Mouse (Mus musculus) embryo, embryonic 10.5 days (tissue): Measurements from ENCODE around the gene Nsl1.

Source experiments
- DNase-seq: peaks from one replicate; pipeline ENCODE4 v3.0.0-alpha.2; 2015; ENCODE audit warnings: low spot score

The Nsl1 gene

DNA sequence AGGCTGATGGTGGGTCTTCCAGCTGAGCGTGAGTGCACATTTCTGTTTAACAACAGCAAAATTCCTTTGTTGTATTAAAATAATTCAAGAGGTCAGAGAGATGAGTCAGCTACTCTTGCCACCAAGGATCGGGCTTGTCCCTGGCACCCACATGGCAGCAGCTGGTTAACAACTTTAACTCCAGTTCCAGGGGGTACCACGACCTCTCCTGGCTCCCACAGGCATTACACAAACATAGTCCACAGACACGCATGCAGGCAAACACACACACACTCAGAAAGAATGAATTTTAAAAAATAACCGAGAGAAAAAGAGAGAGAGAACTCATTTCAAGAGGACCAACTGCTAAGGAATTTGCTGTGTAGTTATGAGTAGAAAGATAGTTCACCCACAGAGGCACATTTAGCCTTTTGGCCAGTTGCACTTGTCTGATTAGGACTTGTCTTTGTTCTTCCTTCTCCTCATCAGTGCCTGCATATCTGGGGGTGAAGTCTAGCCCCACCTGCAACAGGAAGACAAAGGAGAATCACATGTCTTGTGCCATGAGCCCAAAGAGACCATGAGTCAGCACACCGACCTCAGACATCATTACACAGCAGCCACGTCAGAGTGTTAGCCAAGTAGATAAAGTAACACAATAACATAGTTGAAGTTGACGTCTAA is 7.8 kb upstream of the Nsl1 start:
- no peak for DNase-seq

- no peak for DNase-seq
These were observed 7.3 kb upstream of the Nsl1 start for GRCm38 (mm10) chr1:191055533-191055873.

DNA sequence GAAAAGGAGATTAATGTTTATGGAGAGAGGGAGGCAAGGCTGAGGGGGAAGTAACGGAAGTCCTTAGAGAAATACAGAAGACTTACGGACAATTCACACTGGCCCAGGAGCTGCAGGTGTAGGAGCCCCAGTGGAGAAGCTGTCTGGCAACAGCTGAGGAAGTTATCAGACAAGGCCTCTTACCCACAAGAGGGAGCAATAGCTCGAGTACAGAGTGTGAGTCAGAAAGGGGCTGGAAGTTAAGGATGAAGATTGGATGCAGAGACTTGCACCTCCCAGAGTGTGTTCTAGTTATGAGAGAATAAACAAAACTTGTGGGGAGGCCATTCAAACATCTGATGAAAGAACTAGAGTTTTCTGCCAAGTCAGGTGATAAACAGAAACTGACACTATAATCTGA is 5.4 kb upstream of the Nsl1 start:
- DNase-seq, result no peak

DNA sequence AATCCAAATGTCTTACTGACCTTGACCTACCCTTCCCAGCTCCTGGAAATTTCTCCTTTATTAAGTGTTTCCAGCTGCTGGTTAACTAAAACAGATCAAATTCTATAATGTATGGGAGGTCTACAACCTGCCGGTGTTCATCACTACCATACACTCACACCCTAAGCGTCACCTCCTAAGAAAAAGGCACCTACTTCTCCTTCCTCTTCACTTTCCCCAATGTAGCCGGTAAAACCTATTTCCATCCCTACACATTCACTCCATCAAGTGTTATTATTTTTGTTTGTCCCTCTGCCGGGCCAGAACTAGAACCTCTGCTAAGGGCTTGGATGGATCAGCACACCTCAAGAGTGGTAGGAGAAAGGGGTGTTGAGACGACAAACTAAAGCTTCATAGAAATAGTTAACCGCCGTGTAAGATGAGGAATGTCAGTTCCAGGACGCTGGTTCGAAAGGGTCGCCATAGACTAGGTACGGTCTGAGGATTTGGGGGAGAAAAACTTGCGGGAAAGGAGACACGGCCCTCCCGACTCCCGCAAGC is 501 bp upstream of the Nsl1 start:
- DNase-seq, result peak; percentile 29

GRCm38 (mm10) chr1:191063700-191064099 is 888 bp downstream of the Nsl1 start:
- DNase-seq, result no peak

- DNase-seq, result no peak
These were observed 1.7 kb downstream of the Nsl1 start for GRCm38 (mm10) chr1:191064535-191064934.

- DNase-seq, result no peak
These were observed 2.4 kb downstream of the Nsl1 start for GRCm38 (mm10) chr1:191065188-191065587.

DNA sequence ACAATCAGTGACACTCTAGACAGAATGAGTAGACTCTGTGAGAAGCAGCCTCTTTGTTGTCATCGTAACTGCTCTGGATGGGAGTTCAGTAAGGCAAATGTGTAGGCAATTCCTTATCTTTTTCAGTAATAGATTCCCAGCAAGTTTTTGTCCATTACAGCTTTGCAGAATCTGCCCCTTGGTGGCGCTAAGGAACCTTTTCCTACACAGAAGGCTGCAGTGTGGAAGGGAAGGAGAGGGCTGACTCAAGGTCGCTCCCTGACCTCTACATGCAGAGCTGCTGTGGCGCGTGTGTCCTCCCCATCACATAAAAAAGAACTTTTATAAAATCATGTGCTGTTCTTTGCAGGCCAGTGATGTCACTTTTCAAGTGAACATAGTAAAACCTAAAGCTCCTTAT is 5.6 kb downstream of the Nsl1 start:
- DNase-seq, result peak; percentile 49

- DNase-seq, result no peak
These were observed 7.4 kb downstream of the Nsl1 start for GRCm38 (mm10) chr1:191070259-191070658.

DNA sequence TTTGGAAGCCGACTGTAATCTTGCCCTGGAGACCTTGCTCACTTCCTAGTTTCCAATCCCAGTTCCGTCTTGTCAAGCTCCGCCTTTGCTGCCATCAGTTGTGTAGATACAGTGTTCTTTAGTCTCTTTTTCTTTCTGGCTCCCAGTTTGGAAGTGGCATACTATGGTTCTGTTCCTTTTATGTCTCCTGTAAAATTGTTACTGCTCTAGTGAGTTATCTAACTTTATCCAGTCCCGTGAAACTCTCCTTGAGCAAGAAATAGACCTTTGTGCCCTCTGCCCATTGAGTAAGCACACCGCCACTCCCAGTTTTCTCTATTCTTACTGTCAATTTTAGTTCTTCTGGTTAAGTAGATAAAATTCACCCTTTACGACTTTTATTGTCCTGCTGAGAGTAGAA is 8.8 kb downstream of the Nsl1 start:
- no peak for DNase-seq

DNA sequence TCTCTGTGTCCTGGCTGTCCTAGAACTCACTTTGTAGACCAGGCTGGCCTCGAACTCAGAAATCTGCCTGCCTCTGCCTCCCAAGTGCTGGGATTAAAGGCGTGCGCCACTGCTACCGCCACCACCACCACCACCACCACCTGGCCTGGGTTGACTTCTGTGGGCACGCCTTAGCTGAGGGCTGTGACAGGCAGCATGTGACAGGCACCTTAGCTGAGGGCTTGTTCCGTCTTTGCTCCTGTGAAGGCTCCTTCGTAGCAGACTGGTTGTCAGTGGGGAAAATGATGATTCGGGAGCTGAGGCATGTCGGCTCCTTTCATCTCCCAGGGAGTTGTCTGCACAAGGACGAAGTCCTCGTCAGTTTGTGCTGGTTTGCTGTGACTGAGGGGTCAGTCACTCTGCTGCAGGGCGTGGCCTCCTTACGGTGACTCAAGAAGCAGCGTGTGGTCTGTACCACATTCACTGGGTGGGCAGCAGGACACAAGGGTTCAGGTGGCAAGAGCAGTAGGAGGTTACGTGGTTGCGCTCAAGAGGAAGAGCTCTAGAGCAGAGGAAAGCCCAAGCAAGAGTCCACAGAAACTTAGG is 9.6 kb downstream of the Nsl1 start:
- DNase-seq, result no peak

GRCm38 (mm10) chr1:191073001-191073400 is 10.2 kb downstream of the Nsl1 start:
- DNase-seq, result no peak

DNA sequence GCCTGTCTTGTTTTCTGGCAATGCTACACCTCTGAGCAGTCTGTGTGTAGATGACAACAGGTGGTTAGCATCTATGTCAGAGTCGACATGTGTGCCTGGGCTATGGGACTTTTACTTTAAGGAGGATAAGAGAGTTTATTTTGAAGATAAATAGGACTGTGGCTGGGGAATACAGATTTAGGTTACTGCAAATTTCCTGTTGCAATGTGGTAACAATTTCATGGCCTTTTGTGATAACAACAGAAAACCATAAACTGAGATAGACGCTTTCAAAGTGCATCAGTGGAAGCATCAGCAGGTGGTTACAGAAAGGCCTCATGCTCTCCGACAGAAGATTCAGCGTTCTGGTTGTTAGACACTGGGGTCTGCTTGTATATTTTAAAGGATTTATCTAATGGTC is 10.7 kb downstream of the Nsl1 start:
- DNase-seq, result no peak

- peak; percentile 79 for DNase-seq
These were observed 12.5 kb downstream of the Nsl1 start for GRCm38 (mm10) chr1:191075199-191075883.

- DNase-seq, result no peak
These were observed 20.4 kb downstream of the Nsl1 start for GRCm38 (mm10) chr1:191083230-191083629.

DNA sequence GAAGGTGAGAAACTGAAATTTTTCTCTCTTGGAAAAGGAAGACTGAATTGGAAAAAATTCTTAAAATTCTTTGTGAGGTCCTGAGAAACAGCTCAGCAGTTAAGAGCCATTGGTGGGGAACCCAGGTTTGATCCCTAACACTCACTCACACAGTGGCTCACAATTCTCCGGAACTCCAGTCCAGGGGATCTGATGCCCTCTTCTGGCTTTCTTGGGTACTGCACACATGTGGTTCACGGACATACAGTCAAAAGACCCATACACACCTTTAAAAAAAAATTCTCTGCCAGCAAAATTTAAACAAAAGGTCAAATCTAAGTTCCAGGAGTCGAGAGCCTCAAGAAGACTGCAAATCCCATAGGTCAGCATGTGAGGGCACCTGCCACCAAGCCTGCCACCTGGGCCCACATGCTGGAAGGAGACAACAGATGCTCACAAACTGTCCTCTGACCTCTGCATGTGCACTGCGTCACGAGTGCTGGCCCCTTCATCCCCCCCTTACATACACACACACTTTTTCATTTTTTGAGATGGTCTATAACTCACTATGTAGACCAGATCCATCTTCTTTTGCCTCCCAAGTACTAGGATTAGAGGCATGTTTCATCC is 22.2 kb downstream of the Nsl1 start:
- DNase-seq, result peak; percentile 74

DNA sequence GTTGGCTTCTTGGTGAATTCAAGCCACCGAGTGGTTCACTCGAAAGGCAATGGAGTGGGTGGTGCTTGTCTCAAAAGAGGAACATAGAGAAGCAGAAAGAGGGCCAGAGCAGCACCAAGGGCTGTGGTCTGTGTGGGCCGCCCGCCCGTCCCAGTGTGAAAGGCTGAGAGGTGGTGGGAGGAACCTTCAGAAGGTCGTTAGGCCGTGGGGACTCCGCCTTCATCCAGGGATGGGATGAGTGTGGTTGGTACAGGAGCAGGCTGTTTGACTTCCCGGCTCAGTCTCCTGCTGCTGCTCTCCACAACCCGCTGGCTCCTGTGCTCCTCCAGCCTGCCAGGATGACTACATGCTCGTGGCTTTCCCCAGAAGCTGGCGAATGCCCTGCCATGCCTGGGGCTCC is 22.8 kb downstream of the Nsl1 start:
- no peak for DNase-seq

- DNase-seq, result no peak
These were observed 23.6 kb downstream of the Nsl1 start for GRCm38 (mm10) chr1:191086304-191086878.

GRCm38 (mm10) chr1:191086960-191087359 is 24.1 kb downstream of the Nsl1 start:
- DNase-seq, result no peak

- no peak for DNase-seq
These were observed 25.1 kb downstream of the Nsl1 start for GRCm38 (mm10) chr1:191087955-191088354.

- no peak for DNase-seq
These were observed 26.5 kb downstream of the Nsl1 start for GRCm38 (mm10) chr1:191089355-191089754.

- DNase-seq, result no peak
These were observed 29.2 kb downstream of the Nsl1 start for GRCm38 (mm10) chr1:191092050-191092449.

DNA sequence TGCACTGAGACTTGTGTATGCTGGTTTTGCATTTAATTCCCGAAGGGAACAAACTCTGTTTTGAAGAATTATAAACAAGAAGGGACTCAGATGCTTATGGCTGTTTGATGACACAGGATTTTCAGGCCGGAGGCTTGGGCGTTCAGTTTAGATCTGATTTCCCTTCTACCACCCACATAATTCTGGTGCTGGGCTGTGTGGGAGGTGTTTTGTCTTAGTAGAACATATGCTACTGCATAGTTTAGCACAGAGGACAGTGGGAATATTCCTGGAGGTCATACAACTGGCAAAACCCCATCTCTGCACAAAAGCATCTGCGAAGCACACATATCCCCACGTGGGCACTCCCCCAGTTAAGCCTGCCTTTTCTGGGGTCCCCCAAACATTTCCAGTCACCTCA is 30.8 kb downstream of the Nsl1 start:
- no peak for DNase-seq
